Mouse (Mus musculus): Measurements from ENCODE around the gene Nfatc2. TPM values are rescaled to one million over a fixed set of nuclear protein-coding genes. Genes with fewer than 3 reads are reported as not detected.

The Nfatc2 gene
- total RNA-seq (2023), result 5.0 and 5.3 TPM in 2 replicates

DNA sequence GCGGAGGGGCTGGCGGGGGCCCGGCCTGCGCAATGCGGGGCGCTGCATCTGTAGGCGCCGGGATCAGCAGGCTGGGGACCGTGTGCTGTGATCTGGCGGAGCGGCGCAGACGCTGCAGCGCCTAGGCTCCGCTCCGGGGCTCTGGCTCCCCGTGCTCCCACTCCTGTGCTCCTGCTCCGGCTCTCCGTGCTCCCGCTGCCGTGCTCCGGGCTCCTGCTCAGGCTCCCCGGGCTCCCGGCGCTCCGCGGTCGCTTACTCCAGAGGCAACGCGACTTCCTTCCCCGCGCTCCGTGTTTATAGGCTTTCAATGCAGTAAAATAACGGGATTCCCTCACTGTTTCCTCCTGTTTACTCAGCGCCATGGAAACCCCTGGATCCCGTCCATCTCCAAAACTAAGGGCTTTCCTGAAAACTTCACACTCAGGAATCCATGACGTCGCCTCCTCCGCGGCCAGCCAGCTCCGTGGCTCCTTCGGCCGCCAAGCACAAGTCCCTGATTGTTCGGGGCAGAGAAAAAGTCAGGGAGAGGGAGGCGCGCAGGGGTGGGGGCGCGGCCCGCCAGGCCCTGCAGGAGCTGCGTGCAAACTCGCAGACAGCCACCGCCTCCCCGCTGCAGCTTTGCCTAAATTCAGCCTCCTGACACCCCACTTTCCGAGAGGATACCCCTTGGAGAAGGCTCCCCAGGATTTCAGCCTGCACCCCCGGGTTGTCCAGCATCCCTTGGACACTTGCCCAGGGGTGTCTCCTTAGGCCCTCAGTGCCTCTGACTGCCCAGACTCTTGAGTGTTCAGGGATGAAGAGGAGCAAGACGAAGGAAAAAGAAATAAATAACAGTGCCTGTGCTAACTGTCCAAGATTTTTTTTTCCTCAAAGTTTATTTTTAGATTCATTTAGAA is at the start of gene Nfatc2:
TSS of gene Nfatc2 (minus strand) at position 167 of the 896 bp plus-strand sequence.

Other genes starting within 250 kb of the Nfatc2 start
- 0.76 and 1.2 TPM in 2 replicates for gene Atp9a, start 140.8 kb upstream of the Nfatc2 start, total RNA-seq (2023)
- gene Sall4, start 166.3 kb upstream of the Nfatc2 start, total RNA-seq (2023), result not detected in 2 replicates

Measured in neutrophil, adult 65 days (primary cell).